Mouse (Mus musculus) telencephalon, adult 2 months (tissue): ENCODE data around the gene Asnsd1.
"Not testable (repeated sequence)": the region's sequence is repeated elsewhere in the genome, so short reads cannot be mapped to it uniquely, and the experiment has no call there.

Source experiments
- DNase-seq: peaks from one replicate; pipeline ENCODE4 v3.0.0-alpha.2; 2011; ENCODE audit warnings: low read depth, low spot score

Gene Asnsd1

GRCm38 (mm10) chr1:53352327-53353261 lies at the start of gene Asnsd1, which contains the start of the genes Asdurf and Gm28551:
Asnsd1 (minus strand) TSS chr1:53352752.
Asdurf (minus strand) TSS chr1:53352619.
Gm28551 (minus strand) TSS chr1:53352667.
- peak; percentile 94 for DNase-seq

DNA sequence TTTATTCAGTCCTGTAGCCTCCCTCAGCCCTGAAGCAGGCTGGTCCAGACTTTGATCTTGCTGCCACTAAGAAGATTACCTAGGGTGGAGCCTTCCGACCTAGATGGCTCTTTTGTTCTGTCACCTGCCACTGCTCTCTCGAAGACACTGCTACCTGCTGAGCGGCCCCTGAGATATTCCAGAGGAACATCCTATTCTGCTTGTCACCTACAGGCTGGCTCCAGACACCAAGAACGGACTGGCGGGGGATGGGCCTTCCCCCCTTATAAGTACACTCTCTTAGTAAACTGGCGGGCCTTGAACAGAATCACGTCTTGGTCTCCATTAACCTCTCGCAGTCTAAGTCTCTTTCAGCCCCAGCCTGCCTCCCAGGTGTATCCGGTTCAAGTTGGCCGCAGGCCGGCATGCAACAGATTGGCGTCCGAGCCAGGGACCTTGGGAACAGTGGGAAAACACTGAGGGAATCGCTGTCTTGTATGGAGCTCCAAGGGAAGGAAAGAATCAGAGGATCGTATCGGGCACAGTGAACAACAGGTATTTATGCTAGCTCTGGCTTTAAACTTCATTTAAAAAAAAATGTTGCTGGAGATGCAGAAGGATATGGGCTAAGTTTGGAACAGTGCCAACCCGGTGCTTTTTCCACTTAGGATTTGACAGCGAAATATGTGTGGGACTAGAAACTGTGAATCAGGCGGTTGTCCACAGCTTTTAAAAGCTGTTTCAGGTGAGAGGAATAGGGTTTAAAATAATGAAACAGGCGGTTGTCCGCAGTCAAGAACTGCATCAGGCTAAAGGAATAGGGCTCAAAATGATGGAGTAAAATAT lies 41.6 kb upstream of the Asnsd1 start:
- not testable (repeated sequence) for DNase-seq

- no peak for DNase-seq
These were observed 36.2 kb upstream of the Asnsd1 start for GRCm38 (mm10) chr1:53388762-53389161.

- no peak for DNase-seq
These were observed 31.6 kb upstream of the Asnsd1 start for GRCm38 (mm10) chr1:53384085-53384688.

DNA sequence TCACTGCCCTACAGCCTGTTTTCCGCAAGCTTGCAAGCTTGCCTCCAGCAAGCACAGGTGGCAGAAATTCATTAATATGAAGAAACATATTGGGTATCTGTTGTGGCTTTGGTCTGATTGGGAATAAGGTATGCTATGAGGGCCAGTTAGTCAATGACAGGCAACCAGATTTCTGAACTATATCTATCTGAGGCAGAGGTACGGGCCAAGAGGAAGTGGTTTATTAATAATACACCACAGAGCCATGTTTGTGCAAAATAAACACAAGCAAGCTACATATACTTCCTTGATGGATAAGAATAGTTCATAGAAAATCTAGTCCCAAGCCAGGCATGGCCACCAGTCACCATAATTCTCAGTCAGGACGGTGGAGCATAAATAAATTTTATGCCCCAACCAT lies 25.2 kb upstream of the Asnsd1 start:
- DNase-seq, result no peak

- not testable (repeated sequence) for DNase-seq
These were observed 23.4 kb upstream of the Asnsd1 start for GRCm38 (mm10) chr1:53375965-53376364.

DNA sequence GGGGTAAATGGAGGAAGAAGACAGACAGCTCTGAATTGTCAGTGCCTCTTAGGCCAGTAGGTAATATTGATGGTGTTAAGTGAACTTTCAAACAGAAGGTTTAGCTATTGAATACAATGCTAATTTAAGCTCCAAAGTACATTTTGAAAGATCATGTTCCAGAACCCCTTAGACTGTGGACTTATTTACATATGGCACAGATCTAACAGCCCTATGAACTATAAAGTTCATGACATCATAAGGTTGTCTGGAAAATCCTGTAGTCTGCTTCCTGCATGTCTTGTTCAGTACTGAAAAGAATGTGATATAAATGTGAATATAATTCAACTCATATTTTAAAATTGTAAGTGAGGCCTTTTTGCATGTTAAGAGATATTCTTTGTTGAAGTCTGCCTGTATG lies 6.4 kb upstream of the Asnsd1 start:
- DNase-seq, result no peak

DNA sequence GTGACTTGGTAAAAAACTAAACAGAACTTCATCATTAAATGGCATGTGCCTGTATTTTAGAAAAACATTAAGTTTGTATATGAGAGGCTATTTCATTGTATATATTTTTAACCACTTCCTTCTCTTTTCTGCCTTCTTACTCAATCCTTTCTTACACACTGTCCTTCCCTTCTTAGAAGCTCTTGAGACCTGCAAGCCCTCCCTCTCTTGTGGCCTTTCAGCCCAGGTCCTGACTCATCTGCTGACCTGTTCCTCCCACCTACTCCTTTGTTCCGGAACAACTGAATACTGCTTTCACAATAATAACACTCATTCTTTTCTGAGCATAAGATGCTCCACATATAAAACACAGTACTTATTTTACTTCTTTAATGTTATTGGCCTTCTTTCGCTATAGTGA lies 11.5 kb downstream of the Asnsd1 start:
- no peak for DNase-seq

- DNase-seq, result not testable (repeated sequence)
These were observed 15.1 kb downstream of the Asnsd1 start for GRCm38 (mm10) chr1:53337403-53337802.

DNA sequence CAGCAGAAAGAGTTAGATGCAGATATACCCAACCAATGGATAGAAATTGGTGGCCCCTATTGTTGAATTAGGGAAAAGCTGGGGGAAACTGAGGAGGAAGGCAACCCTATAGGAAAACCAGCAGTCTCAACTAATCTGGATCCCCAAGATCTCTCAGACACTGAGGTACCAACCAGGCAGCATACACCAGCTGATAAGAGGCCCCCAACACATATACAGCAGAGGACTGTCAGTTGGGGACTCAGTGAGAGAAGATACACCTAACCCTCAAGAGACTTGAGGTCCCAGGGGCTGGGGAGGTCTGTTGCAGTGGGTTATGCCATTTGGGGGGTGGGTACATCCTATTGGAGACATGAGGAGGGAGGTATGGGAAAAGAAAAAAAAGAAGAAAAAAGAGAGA lies 17.1 kb downstream of the Asnsd1 start:
- no peak for DNase-seq

DNA sequence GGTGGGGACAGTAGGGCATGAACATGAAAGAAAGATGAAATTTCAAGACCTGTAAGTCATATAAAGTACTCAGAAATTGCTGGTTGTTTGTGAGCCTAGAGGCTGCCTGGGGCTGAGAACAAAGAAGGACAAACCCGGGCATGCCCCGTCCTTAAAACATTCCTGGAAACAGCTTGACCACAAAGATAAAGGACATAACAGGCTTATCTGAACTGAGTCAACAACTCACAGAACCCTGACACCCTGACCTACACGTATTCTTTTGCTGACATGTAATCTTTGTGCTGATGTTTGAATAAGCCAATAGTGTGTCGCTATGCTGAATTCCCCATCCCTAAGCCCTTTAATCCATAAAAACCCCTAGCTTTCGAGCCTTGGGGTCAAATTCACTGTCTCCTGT lies 19.0 kb downstream of the Asnsd1 start:
- not testable (repeated sequence) for DNase-seq

- no peak for DNase-seq
These were observed 27.6 kb downstream of the Asnsd1 start for GRCm38 (mm10) chr1:53324827-53325494.

- DNase-seq, result no peak
These were observed 28.3 kb downstream of the Asnsd1 start for GRCm38 (mm10) chr1:53324277-53324676.

DNA sequence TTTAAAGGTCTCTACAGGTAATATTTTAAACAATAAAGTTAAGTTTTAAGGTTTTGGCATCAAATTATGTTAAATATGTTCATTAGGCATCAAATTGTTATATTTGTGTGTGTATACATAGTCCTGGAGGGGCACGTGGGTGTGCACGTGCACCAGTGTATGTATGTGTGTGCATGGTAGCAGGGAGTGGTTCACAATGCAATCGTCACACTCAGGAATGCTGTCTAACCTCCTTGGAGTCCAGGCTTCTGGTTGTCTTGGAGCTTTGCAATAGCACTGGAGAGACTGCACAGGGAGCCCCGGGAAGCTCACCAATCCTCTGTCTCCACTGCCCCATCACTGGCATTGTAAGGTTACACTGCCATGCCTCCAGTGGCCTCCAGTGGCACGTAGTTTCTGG lies 29.3 kb downstream of the Asnsd1 start:
- no peak for DNase-seq

DNA sequence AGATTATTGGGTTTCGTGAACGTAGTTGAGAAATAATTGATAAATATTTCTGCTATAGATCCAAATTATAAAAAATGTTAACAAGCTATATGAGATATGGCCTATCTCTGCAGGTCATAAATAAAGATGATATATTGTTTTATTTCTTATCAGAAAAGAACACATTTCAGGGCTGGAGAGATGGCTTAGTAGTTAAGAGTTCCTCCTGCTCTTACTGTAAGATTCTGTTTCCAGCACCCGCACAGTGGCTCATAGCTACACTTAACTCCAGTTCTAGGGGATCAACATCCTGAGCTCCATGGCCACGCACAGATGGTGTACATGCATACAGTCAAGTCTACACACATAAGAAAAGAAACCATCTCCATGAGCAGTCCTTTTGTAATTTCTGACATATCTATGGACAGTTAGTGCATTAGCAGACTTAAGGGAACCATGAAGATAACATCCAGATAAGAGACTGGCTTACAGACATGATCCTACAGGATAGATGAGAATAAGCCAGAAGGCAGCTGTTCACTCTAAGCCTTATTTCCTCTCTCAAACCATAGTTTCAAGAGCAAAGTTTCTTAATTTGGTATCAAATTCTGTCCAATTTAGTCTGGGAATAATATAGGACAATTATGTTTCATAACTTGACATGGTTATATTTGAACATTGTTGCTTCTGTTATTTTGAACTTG lies 30.7 kb downstream of the Asnsd1 start:
- no peak for DNase-seq

GRCm38 (mm10) chr1:53312989-53313967 lies 39.3 kb downstream of the Asnsd1 start, which contains the start of gene Osgepl1:
Osgepl1 (plus strand) TSS chr1:53313624.
- peak; percentile 78 for DNase-seq

DNA sequence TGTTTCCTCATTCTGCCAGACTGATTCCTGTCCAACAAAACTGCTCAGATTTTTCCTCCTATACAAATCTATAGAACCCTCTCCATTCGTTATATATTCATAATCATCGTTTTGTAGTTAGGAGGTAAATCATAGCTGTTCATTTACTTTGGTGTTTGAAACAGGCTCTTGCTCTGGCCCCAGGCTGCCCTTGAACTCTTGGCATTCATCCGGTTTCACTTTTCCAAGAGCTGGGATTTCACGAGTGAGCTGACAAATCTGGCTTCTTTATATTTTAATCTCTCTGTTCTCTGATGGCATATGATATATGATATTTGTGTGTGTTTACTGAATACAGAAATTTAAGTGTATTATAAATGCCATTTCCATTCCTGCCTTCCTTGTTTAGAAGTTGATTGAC lies 52.0 kb downstream of the Asnsd1 start:
- DNase-seq, result no peak

GRCm38 (mm10) chr1:53296581-53297383 lies 55.8 kb downstream of the Asnsd1 start, which contains the start of the genes Pms1, Ormdl1 and Gm28778:
Pms1 (minus strand) TSS chr1:53297018.
Ormdl1 (plus strand) TSS chr1:53297095.
Gm28778 (plus strand) TSS chr1:53297111.
- peak; percentile 92 for DNase-seq
